Mouse (Mus musculus) 416B (cell line): ENCODE data around the gene Sdr39u1.

Source experiments
- DNase-seq: peaks from one replicate; pipeline ENCODE4 v3.0.0; 2011; ENCODE audit warnings: low read depth

Gene Sdr39u1

DNA sequence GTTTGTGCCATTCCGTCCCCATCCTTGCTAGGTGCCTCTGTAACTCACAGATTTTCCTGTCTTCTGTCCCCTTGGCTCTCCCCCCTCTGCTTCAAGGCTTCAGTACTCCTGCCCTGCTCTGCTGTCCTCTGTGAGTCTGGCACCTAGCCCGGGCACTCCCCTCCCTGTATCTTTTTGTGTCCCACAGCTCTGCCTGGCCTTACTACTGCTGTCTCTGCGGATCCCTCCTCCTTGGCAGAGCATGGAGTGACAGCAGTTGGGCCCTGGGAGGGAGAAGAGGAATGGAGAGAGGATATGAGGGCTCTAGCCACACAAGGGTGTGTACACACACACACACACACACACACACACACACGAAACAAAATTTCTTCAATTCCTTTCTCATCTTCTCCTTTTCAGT, 15.9 kb downstream of the Sdr39u1 start, which contains the start of gene Cbln3:
Gene Cbln3 (minus strand): TSS at position 227 of the 400 bp plus-strand sequence.
- DNase-seq: peak; percentile 61

DNA sequence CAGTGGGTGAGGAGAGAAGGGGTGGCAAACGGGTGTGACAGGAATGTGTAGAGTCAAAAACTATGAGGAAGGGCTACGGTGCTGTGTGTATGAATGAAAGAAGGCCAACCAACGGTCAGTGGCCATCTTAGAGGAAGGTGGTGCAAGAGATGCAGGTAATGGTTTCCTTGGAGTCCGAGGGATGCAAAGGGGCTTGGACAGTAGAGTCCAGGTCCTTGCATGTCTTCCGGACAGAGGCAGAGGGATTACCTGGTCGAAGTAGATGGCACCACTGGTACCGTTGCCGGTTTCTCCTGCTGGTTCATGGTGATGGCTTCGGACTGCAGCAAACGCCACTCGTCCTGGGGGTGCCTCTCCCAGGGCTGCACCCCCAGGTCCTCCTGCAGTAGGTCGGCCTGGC, 16.4 kb downstream of the Sdr39u1 start:
- DNase-seq: no peak

DNA sequence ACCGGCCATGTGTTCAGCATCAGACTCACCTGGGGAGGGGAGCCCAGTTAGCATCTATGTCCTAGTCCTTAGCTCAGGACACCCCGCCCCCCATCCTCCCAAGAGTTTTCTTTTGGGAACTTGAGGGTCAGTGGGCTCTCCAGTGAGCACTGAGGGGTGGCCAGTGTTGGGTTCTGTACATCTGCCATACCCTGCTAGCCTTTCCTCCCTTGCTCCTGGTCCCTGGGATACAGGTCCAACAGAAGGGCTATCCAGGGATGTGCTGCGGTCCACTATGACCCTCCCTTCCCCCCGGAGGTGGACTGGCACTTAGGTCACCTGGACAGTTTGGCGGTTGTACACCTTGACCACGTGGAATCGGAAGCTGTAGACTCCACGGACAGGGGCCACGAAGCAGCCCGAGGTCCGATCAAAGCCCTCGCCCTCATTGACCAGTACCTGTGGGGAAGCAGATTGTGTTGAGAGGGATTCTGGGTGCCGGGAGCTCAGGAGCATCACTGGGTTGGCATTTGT, 16.9 kb downstream of the Sdr39u1 start:
- no peak for DNase-seq

DNA sequence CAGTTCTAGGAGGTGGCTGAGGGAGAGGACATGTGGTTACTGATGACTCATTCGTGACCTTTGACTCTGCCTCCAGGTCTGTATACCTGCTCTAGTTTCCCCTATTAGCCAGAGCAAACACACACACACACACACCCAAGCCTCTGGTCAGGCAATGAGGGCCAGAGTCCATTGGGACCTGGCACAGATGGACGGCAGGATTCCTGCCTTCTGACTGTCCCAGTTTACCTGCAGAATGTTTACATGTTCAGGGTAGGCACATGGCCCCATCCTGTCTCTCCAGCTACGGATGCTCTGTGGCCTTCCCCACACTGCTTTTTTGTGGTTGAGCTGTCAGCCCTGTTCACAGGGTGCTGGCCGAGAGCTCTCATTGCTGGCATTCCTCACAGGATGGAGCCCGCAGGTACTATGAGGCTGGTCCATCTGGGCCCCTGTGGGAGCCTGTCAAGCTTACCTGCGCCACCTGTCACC, 17.9 kb downstream of the Sdr39u1 start:
- peak; percentile 55 for DNase-seq

DNA sequence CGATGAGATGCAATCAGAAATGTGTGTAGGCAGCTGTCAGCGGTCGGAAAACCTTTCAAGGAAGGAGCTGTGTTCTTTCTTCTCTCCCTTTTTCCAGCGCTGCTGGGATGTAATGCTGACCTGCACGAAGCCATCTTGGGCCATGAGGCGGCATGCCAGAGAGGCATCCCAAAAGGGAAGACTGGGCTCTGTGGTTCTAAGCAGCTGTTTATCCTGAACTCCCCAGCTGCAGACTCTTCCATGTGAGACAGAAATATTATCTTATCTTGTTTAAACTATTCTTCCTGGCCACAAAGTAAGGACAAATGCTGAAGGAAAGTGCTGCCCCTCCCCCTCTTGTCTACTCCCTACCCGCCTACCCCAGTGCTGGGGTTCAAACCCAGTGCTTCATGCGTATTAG, 19.1 kb downstream of the Sdr39u1 start:
- peak; percentile 36 for DNase-seq

DNA sequence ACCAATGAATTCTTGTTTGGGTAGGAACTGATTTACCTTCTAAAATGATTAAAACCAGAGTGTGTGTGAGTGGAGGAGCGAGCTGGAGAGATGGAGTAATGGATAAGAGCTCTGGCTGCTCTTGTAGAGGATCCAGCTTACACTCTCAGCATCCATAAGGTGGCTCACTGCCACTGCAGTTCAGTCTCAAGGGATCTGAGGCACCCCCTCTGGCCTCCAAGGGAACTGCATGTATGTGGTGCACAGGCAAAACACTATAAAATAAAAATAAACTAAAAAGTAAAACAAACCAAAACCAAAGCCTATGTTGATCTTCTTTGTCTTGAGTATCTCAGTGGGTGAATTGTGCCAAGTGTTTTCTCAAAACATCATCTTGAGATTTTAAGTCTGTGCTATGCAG, 20.5 kb downstream of the Sdr39u1 start:
- peak; percentile 86 for DNase-seq

DNA sequence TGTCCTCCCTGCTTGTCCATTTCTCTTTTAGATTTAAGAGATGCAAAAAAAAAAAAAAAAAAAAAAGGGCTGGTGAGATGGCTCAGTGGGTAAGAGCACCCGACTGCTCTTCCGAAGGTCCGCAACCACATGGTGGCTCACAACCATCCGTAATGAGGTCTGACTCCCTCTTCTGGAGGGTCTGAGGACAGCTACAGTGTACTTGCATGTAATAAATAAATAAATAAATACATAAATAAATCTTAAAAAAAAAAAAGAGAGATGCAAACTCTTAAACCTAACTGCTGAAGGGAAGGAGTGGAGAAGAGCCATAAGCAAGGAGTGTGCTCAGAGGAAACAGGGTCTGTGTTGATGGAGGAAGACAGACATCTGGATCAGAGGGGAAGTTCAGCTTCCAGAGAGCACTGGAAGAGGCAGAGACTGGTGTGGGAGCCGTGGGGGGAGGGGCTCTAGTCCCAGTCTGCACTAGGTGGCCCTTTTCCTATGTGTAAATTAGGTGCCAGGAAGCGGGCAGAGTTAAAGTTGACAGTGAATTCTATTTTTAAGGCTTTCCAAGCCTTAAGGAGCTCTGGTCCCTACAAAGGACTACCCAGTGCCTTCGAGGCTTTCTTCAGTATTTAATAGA, 21.7 kb downstream of the Sdr39u1 start:
- no peak for DNase-seq

DNA sequence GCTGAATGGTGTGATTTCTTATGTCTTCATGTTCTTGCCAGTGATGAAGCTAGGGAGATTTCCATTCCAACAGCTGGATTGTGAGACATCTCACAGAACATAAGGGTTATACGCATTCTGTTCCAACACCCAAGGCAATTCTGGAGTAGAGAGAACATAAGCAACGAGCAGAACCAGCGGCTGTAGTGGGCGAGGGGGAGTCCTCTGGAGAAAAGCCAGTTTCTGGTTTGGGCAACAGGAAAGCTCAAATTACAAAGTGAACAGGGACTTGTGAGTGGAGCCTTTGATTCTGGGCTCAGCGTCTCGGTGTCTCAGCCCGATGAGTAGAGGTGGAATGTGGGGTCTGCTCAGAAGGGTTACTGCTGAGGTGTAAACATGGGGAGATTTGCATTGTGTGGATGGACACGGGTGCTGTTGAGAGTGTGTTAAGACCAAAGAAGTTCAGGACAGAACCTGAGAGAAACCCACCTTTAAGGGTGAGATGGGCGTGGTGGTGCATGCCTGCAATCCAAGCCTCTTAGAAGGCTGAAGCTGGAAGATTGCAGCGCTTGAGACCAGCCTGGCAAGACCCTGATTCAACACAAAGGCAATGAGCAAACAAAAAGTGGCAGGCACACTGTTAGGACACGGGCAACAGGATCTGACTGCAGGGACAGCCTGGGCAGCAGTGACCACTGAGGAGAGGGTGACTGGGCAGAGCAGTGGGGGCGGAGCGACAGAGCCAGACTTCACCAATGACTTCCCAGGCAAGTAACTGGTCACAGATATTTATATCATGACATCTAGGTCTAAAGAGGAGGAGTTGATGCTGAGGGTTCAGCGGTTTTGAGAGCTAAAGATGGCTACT, 22.4 kb downstream of the Sdr39u1 start:
- DNase-seq: peak; percentile 85

DNA sequence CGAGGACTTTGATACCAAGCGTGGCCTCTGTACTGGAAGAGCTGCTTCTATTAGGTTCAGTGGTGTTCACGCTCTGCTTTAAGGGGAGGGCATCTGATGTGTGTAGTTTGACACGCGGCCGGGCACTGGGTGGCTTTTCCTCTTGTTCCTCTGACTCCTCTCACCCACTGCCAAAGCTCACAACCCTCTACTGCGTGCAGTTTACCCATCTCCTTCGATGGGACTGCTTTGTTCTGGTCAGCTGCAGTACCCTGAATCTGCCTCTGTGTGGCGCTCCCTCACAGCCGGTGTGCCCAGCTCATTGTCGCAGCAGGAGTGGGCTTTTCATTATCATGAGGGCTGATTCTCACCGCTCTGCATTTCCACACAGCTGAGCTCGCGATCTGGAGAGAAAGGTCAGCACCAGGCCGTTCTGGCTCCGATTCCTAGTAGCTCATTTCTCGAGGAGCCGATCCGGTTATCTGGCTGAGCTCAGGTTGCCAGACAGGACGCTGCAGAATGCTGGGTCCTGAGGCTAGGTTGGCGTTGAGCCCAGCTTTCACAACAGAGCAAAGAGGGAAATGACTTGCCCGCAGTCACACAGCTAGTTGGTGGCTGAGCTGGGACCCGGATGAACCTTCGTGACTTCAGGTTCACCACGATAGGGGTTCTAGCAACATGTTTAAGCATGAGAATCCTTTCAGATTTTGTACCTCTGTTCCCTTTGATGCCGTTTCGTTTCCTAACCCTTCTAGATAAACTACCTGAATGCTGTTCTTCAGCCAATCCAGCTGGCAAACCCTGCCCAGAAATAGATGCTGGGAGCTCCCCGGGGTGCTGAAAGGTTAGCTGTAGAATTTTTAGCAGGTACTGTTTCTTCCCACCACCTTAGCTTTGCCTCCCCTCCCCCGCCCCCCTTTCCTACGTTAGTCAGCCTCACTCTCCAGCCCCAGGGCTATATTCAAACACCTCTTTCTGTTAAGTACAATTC, 26.1 kb downstream of the Sdr39u1 start:
- DNase-seq: peak; percentile 92

DNA sequence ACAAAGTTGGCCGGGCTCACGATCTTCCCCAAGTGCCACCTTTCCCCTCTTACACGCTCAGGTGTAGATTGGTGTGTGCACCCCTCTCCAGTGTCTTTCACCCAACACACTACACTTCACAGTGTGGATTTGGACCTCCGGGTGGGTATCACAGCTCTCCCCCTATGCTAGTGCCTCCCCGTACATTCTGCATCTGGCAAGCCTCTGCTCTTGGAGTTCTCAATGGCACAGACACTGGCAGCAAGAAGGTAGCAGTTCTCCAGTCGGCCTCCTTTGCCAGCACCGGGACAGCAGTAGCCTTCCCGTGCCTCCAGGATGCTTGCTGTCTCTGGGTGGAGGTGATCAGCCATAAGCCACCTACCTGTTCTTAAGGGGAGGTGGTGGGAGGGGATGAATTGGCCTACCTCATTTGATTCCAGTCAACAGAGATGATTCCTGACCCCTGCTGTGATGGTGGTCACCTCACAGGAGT, 26.8 kb downstream of the Sdr39u1 start:
- no peak for DNase-seq

DNA sequence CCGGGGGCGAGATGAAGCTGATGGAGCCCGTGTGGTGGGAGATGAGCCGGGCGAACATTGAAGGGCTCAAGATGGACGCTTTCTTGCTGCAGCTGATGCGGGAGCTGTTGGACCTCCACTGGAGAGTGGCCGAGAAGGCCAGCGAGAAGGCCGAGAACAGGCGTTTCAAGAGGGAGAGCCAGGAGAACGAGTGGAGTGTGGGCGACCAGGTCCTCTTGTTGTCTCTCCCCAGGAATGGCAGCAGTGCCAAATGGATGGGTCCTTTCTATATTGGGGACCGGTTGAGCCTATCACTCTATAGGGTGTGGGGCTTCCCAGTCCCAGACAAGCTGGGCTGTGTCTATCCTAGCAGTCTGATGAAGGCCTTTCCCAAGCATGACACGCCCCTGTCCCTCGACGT, 27.5 kb downstream of the Sdr39u1 start:
- no peak for DNase-seq

DNA sequence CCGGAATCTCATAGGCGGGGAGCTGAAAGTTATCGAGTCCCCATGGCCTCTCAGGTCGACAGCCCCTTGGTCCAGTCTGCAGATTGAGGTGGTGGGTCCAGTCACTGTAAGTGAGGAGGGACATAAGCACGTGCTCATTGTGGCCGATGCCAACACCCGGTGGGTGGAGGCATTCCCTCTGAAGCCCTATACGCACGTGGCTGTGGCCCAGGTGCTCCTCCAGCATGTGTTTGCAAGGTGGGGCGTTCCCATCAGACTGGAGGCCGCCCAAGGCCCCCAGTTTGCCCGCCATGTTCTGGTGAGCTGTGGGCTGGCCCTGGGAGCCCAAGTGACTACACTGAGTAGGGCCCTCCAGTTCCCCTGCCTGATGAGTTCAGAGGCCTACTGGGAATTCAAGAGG, 28.1 kb downstream of the Sdr39u1 start:
- no peak for DNase-seq

DNA sequence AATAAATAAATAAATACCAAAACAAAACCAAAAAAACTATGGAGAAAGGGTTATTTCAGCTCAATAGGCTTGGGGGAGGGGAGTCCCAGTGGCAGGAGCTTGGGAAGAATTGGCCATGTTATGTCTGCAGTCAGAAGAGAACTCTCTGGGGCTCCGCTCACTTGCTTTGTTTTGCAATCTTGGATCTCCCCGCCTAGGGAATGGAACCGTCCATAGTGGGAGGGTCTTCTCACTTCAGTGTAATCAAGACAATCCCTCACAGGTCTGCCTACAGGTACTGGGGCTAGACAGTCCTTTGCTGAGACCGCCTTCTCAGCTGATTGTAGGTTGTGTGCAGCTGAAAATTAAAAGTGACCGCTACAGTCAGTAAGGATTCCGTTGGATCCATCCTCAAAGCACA, 30.6 kb downstream of the Sdr39u1 start:
- no peak for DNase-seq

DNA sequence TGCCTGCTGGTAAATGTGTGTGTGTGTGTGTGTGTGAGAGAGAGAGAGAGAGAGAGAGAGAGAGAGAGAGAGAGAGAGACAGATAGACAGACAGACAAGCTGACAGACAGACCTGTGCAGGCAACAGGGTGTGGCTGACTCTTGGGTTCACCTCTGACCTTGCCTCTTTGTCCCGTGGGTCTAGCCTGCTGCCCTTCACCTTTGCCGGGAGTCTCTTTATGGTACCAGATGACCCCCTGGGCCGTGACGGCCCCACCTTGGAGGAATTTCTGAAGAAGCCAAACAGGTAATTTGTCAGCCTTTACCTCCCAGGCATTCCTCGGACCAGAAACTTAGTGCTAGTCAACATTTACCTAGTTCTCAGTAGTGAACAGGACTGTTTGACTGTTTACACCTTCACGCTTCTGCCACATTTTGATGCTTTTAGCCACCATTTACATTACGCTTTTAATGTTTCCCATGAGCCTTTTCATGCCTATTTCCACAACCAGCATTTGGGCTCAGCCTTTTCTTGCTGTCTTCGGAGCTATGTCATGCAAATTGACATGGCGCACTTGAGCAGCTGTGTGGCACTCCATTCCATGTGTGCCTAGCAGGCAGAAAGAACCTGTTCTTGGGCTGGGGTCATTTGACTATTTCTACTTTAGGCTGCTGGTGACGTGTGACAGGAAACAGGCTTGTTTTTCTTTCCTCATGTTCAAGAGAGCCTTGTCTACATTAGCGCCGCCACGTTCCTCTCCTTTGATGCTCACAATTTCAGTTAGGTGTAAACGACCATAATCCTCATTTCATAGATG, 31.7 kb downstream of the Sdr39u1 start:
- no peak for DNase-seq

DNA sequence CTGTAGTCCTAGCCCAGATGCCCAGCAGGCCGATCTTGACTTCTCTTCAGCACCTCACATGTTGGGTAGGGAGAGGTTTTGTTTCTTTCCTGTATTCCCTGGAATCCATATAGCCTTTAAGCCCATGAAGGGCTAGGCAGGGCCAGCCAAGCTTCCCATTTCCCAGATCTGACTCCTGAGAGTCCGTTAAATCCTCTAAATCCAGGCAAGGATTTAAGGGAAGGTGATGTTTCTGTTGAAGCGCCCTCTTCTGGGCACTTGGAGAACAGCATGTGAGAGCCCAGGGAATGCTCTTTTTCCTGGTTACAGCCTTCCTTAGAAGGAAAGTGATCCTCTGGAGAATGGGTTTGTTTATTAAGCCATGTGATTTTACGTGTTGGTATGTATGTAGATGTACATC, 33.1 kb downstream of the Sdr39u1 start:
- peak; percentile 35 for DNase-seq

DNA sequence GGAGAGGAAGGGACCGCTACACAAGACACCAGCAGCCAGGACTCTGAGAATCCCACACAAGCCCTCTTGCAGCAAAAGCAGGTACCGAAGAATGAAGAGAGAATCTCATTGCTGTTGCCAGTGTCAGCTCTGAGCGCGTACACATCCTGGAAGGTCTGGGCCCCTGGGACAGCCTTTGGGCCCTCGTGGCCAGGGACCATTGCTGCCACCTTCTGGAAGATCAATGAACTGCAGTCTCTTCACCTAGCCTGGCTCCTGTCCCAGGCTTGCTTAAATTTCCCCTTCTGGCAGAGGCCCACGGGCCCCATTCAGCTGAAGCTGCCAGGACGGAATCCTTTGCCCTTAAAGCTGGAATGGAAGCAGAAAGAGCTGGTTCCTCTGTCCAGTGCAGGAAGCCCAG, 36.3 kb downstream of the Sdr39u1 start:
- DNase-seq: peak; percentile 75

DNA sequence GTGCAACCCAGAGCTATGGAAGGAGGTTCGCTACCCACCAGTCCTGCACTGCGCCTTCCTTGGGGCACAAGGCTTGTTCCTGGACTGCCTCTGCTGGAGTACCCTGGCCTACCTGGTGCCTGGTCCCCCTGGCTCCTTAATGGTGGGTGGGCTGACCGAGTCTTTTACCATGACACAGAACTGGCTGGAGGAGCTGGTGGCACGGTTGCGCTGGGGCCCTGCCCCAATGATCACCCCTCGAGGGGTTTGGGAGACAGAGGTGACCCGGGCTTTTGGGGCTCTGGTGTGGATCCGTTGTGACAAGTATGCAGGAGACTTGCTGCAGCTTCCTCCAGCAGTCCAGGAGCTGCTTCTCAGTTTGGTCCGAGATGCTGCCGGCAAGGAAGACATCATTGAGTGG, 37.1 kb downstream of the Sdr39u1 start:
- DNase-seq: no peak

DNA sequence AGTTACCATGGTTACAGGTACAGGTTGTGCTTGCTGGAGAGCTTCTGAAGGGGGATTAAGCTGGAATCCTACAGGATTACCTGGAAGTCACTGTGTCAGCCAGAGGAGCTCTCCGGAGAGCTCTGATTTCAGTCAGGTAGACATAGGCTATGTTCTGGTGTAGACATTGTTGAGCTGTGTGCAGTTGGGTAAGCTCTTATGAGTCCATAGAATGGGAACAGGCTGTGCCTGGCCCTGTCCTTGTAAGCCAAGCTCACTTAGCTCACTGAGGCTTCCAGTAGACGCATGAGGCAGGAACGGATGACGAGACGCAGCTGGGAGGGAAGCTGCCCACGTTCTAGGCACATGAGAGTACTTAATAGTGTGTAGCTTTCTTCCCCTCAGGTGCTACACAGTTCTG, 37.9 kb downstream of the Sdr39u1 start:
- DNase-seq: no peak

DNA sequence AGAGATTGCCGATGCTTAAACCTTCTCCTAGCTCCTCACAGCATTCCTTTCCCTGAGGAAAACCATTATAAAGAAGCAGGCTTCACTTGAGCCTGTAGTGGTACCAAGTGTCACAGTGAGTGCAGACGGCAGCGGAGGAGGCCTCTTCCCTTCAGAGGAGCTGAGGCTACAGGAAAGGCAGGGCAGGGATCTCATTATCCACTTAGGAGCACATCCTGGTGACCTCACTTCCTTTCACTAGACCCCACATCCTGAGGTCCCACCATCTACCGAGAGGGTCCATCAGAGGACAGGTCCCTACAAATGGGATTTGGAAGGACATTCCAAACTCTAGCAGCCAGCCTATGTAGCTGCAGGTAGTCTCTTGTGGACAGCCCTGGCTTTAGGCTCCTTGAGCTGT, 42.5 kb downstream of the Sdr39u1 start:
- no peak for DNase-seq

DNA sequence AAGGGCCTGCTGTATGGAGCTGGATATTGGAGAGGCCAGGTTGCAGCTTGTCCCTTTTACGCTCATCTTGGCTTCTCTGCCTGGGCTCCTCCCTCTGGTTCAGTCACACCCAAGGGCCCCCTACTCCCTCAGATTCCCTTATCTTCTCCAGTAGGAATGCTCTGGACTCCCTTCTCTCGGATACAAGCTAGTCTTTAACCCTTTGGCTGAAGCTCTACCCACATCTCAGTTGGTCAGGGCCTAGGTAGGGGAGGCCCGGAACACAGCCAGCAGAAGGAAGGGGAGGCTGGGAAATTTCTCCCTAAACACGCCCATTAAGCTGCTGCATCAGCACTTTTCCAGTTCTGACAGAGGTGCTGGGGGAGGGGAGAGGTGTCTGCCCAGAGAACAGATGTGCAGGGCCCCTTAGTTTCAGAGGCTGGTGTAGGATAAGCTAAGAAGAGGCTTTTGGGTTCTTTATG, 45.0 kb downstream of the Sdr39u1 start:
- no peak for DNase-seq
